Mouse (Mus musculus) heart, adult 18-20 months (tissue): ENCODE measurements around the gene Ccl12. TPM values are rescaled to one million over a fixed set of nuclear protein-coding genes. Genes with fewer than 3 reads are reported as not detected.

Experiments
- DNase-seq, 2 experiments: peaks; one replicate each; pipeline ENCODE4 v3.0.0; 2021 to 2022; ENCODE audit warnings: mixed read lengths in 1 of 2
- total RNA-seq, 2 experiments: library from RNA; stranded (reverse); gene quantifications; 2 replicates each; pipeline ENCODE4 v1.2.3; 2021

Ccl12 gene
- total RNA-seq, 2 experiments from 2014 or later = 0.84 TPM; not detected in 1

GRCm38 (mm10) chr11:82139492-82140094, 37.9 kb downstream of the Ccl12 start:
- peak; percentile 30 to 52 for DNase-seq

Other genes starting within 250 kb of the Ccl12 start
- under 1 TPM; 0.10 to 0.18 TPM for gene 5530401A14Rik, start 241.2 kb upstream of the Ccl12 start, total RNA-seq
- gene Asic2, start 133.4 kb upstream of the Ccl12 start, total RNA-seq = not detected
- 1 to 10 TPM in 1 of 2 experiments, under 1 TPM in 1; 0.49 to 1.1 TPM for gene Ccl2, start 66.3 kb upstream of the Ccl12 start, total RNA-seq
- gene Gm17268, start 63.3 kb upstream of the Ccl12 start, total RNA-seq = not detected
- under 1 TPM in 1 of 2 experiments, not detected in 1; 0.45 TPM for gene Ccl7, start 56.1 kb upstream of the Ccl12 start, total RNA-seq
- gene Ccl11, start 44.0 kb upstream of the Ccl12 start, total RNA-seq = 1 to 10 TPM; 3.8 to 4.1 TPM
- gene Ccl8, start 13.3 kb downstream of the Ccl12 start, total RNA-seq = 1 to 10 TPM; 1.3 to 1.4 TPM
- not detected for gene Ccl1, start 203.8 kb downstream of the Ccl12 start, total RNA-seq